ENCODE assay signal across 19 mouse cellular contexts in the genomic region with DNA sequence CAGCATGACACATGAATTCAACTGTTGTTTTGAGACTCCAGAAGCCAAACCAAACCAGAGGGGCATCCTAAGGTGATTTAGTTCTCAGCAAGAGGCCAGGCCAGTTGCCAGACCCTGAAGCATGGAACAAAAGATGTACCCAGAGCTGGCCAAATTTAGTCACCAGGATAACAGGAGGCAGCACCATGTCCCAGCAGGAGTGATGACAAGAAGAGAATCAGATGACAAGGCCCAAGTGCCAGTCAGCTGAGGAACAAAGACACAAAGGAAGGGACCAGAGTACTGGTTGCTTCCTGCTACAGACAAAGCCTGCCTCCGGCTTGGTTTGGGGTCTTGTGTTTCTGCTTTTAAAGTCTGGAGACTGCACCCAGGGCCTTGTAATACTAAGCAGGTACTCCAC. TPM values are rescaled to one million over a fixed set of nuclear protein-coding genes. Genes with fewer than 3 reads are reported as not detected.
A peak's percentile ranks its signal among the peaks of the same experiment; 100 is the strongest.
DNase-seq lines count a peak whose midpoint lies in the region; ATAC-seq and TF ChIP-seq lines count a peak whose summit lies in the region.
"Had no signal": no experiment of that assay in that cellular context is flagged by ENCODE, and none has a peak within 500 bp of the region (broad histone marks: within the 10 kb centered on the region; RNA-seq: fewer than 3 reads in every experiment).

No protein-coding gene starts in this region.

- peaks cover 12% of the 10 kb centered on the region for H3K4me1 ChIP-seq in heart, embryonic 15.5 days (replicated peaks)
- H3K4me1 ChIP-seq: forebrain, embryonic 12.5 days; limb, embryonic 15.5 days; midbrain, embryonic 15.5 days; neural tube, embryonic 12.5 days had no signal

- peak overlapping the region; percentile 68 for H3K27ac ChIP-seq in heart, embryonic 15.5 days
- H3K27ac ChIP-seq in gastrocnemius, adult 2 months: no peak overlapping the region
- H3K27ac ChIP-seq: forebrain, embryonic 12.5 days; limb, embryonic 15.5 days; macrophage; midbrain, embryonic 15.5 days; neural tube, embryonic 12.5 days had no signal

- H3K36me3 ChIP-seq in heart, embryonic 15.5 days: no peaks in the 10 kb centered on the region
- H3K36me3 ChIP-seq: forebrain, embryonic 12.5 days; limb, embryonic 15.5 days; midbrain, embryonic 15.5 days; neural tube, embryonic 12.5 days had no signal

- TF ChIP-seq CTCF in gastrocnemius, adult 2 months (IDR thresholded peaks at IDR 0.05): no peak

- intact Hi-C loops in gastrocnemius, adult 2 months (cut with DNase I): no loop called here

- H3K27me3 ChIP-seq in heart, embryonic 15.5 days: no peaks in the 10 kb centered on the region
- H3K27me3 ChIP-seq: forebrain, embryonic 12.5 days; limb, embryonic 15.5 days; midbrain, embryonic 15.5 days; neural tube, embryonic 12.5 days had no signal

- 32% methylated on average over 1 of the region's 1 CpGs for WGBS in heart, embryonic 15.5 days

- no peak overlapping the region for H3K9ac ChIP-seq in heart, embryonic 15.5 days
- H3K9ac ChIP-seq: forebrain, embryonic 12.5 days; limb, embryonic 15.5 days; midbrain, embryonic 15.5 days; neural tube, embryonic 12.5 days had no signal

- peak; percentile 62 for DNase-seq in Muller cell, postnatal 12 days (ENCODE audit: inconsistent ontology term)
- peak; percentile 96 for DNase-seq in brain, adult 2 months (ENCODE audit: low read depth, low spot score)
- DNase-seq in cerebellum, postnatal 10 days: peak; percentile 61 to 72
- DNase-seq in right cerebral cortex, postnatal 14 days: no peak
- no peak for DNase-seq in adrenal gland, postnatal 25 days
- DNase-seq in gastrocnemius, adult 2 months: no peak
- DNase-seq in adrenal gland, adult 2 months: no peak
- DNase-seq: adrenal gland, postnatal 10 days; gastrocnemius, postnatal 14 days; kidney, adult 9 months; lung, adult 18-20 months; thymus, postnatal 36 days had no signal

- H3K4me2 ChIP-seq in heart, embryonic 15.5 days: no peak overlapping the region
- H3K4me2 ChIP-seq: forebrain, embryonic 12.5 days; limb, embryonic 15.5 days; midbrain, embryonic 15.5 days; neural tube, embryonic 12.5 days had no signal

- ATAC-seq in heart, embryonic 15.5 days (replicated peaks; ENCODE audit: insufficient number of reproducible peaks, insufficient read depth, low FRiP score, low read depth): peak; percentile 74
- ATAC-seq: hindbrain, embryonic 16.5 days; midbrain, embryonic 15.5 days had no signal

- no peaks in the 10 kb centered on the region for H3K9me3 ChIP-seq in heart, embryonic 15.5 days (replicated peaks)
- H3K9me3 ChIP-seq: forebrain, embryonic 12.5 days; limb, embryonic 15.5 days; midbrain, embryonic 15.5 days; neural tube, embryonic 12.5 days had no signal

- H3K4me3 ChIP-seq in heart, embryonic 15.5 days: no peak overlapping the region
- no peak overlapping the region for H3K4me3 ChIP-seq in gastrocnemius, adult 2 months
- H3K4me3 ChIP-seq: forebrain, embryonic 12.5 days; limb, embryonic 15.5 days; midbrain, embryonic 15.5 days; neural tube, embryonic 12.5 days had no signal

RNA-seq across cellular contexts. Expression of a gene that starts 16.6 kb away (rescaled TPM):
- polyA plus RNA-seq in heart, embryonic 15.5 days (2015; fragmentation: Nextera tagmentation; extraction: Ambion mirVana): 21.9 and 35.4 TPM in 2 replicates
- total RNA-seq in adrenal gland, postnatal 25 days (2021): 102 and 119 TPM in 2 replicates
- 10 to 100 TPM; 18.6 to 19.3 TPM for total RNA-seq in gastrocnemius, adult 2 months (2021)
- total RNA-seq in adrenal gland, adult 2 months (2021): 100 to 1,000 TPM in 1 of 2 experiments, 10 to 100 TPM in 1; 87.1 to 100 TPM
- 131 and 176 TPM in 2 replicates for polyA plus RNA-seq in adrenal gland, adult 2 months (2012; rRNA removed)

RNA-seq across cellular contexts. Expression of a gene that starts 55.6 kb away (rescaled TPM):
- 11.2 and 16.4 TPM in 2 replicates for polyA plus RNA-seq in heart, embryonic 15.5 days (2015; fragmentation: Nextera tagmentation; extraction: Ambion mirVana)
- 72.1 and 102 TPM in 2 replicates for total RNA-seq in adrenal gland, postnatal 25 days (2021)
- total RNA-seq in gastrocnemius, adult 2 months (2021): 10 to 100 TPM; 13.6 to 21.9 TPM
- total RNA-seq in adrenal gland, adult 2 months (2021): 10 to 100 TPM; 32.4 to 91.1 TPM
- 112 and 178 TPM in 2 replicates for polyA plus RNA-seq in adrenal gland, adult 2 months (2012; rRNA removed)

Comparison
In these comparisons a context has a peak if more than half of its experiments do, and no peak if none do; other contexts are left out.
1. DNase-seq: peak in Muller cell, postnatal 12 days (single experiment), brain, adult 2 months (single experiment) and cerebellum, postnatal 10 days (2 of 2); none in right cerebral cortex, postnatal 14 days (single experiment), adrenal gland, postnatal 25 days (single experiment), gastrocnemius, adult 2 months (single experiment) and adrenal gland, adult 2 months (single experiment).